Mouse (Mus musculus): ENCODE data around the gene Dao. TPM values are rescaled to one million over a fixed set of nuclear protein-coding genes. Genes with fewer than 3 reads are reported as not detected.

The Dao gene
- total RNA-seq, 2 experiments from 2014 or later: not detected

- Histone ChIP-seq H3K4me3 (no peak overlapping the region), H3K27ac (no peak overlapping the region)
- TF ChIP-seq CTCF (conservative IDR thresholded peaks at IDR 0.05): no peak
- DNase-seq (ENCODE audit: low spot score in 2 of 2): no peak
These were observed 64.0 kb downstream of the Dao start for GRCm38 (mm10) chr5:114067543-114067942.

- no peak for DNase-seq (ENCODE audit: low spot score in 2 of 2)
- H3K4me3 ChIP-seq: no peak overlapping the region
- H3K27ac ChIP-seq: no peak overlapping the region
- no peak for TF ChIP-seq CTCF (conservative IDR thresholded peaks at IDR 0.05)
These were observed 64.5 kb downstream of the Dao start for GRCm38 (mm10) chr5:114067982-114068381.

DNA sequence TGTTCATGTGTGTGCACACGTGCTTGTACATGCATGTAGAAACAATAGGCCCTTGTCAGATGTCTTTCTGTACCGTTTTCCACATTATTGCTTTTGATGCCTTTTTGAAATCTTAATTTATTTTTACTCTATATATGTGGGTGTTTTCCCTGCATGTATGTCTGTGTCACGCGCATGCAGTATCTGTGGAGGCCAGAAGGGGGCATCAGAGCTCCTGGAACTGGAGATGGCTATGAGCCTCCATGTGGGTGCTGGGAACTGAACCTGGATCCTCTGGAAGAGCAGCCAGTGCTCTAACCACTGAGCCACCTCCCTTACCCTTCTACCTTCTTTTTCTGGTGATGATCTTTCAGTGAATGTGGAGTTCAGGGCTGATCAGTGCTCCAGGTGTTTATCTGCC, 67.4 kb downstream of the Dao start:
- peak; percentile 61 for TF ChIP-seq CTCF (conservative IDR thresholded peaks at IDR 0.05)
- Histone ChIP-seq H3K4me3 (no peak overlapping the region), H3K27ac (no peak overlapping the region)
- no peak for DNase-seq (ENCODE audit: low spot score in 2 of 2)

DNA sequence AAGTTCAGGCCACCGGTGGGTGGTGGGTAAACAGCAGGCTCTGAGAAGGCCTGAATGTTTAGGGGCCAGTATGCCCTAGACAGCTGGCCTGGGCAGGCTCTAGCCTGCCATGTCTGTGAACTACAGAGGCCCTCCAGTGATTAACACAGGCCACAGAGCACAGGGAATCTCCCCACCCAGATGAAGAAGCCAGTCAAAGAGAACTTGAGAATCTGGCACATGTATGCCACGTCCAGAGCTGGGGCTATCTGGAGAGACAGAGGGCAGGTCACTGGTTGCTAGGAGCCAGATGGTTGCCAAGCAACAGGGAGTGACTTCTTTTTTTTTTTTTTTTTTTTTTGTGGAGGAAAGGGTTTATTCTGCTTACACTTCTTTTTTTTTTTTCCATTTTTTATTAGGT, 68.8 kb downstream of the Dao start:
- Histone ChIP-seq H3K4me3 (no peak overlapping the region), H3K27ac (no peak overlapping the region)
- no peak for DNase-seq (ENCODE audit: low spot score in 2 of 2)
- TF ChIP-seq CTCF (conservative IDR thresholded peaks at IDR 0.05): no peak

Other genes starting within 250 kb of the Dao start
- gene Sart3, start 231.2 kb upstream of the Dao start, total RNA-seq (2021): 10 to 100 TPM; 53.5 to 54.4 TPM
- gene Iscu, start 231.0 kb upstream of the Dao start, total RNA-seq (2021): 100 to 1,000 TPM; 111 to 122 TPM
- 10 to 100 TPM; 22.8 to 24.0 TPM for gene Tmem119, start 203.2 kb upstream of the Dao start, total RNA-seq (2021)
- 10 to 100 TPM; 28.3 to 28.8 TPM for gene Selplg, start 171.1 kb upstream of the Dao start, total RNA-seq (2021)
- 100 to 1,000 TPM in 1 of 2 experiments, 10 to 100 TPM in 1; 95.2 to 101 TPM for gene Coro1c, start 94.9 kb upstream of the Dao start, total RNA-seq (2021)
- gene Ssh1, start 9.8 kb upstream of the Dao start, total RNA-seq (2021): 10 to 100 TPM; 25.8 to 28.1 TPM
- gene Usp30, start 61.8 kb downstream of the Dao start, total RNA-seq (2021): 10 to 100 TPM; 37.8 to 39.0 TPM
- 100 to 1,000 TPM; 170 to 182 TPM for gene Svop, start 87.9 kb downstream of the Dao start, total RNA-seq (2021)
- 1 to 10 TPM; 4.8 to 5.1 TPM for gene Alkbh2, start 124.5 kb downstream of the Dao start, total RNA-seq (2021)
- 1 to 10 TPM; 2.4 to 2.5 TPM for gene Ung, start 126.7 kb downstream of the Dao start, total RNA-seq (2021)
- 1 to 10 TPM; 5.3 to 7.8 TPM for gene Acacb, start 142.8 kb downstream of the Dao start, total RNA-seq (2021)

Measured in layer of hippocampus, adult 2 months (tissue).